In genomic region chr17:87405576-87405975, GRCm38 (mm10) we compare ENCODE assay signal across 14 mouse cellular contexts. TPM values are rescaled to one million over a fixed set of nuclear protein-coding genes. Genes with fewer than 3 reads are reported as not detected.
DNase-seq lines count a peak whose midpoint lies in the region; ATAC-seq and TF ChIP-seq lines count a peak whose summit lies in the region.
"Had no signal": no experiment of that assay in that cellular context is flagged by ENCODE, and none has a peak within 500 bp of the region (broad histone marks: within the 10 kb centered on the region; RNA-seq: fewer than 3 reads in every experiment).

No protein-coding gene starts in this region.

- H3K27ac ChIP-seq in kidney, postnatal 0 days: no peak overlapping the region
- H3K27ac ChIP-seq in kidney, embryonic 15.5 days: no peak overlapping the region
- H3K27ac ChIP-seq in thymus, adult 2 months (ENCODE audit: control insufficient read depth, insufficient read depth, low read length): no peak overlapping the region
- H3K27ac ChIP-seq: hindbrain, embryonic 10.5 days; neural tube, embryonic 13.5 days had no signal

- no peak for TF ChIP-seq POLR2A in thymus, adult 2 months (IDR thresholded peaks at IDR 0.05; ENCODE audit: control insufficient read depth, extremely low read depth, insufficient read depth, low read length, poor library complexity)

- H3K4me1 ChIP-seq in kidney, postnatal 0 days (replicated peaks; ENCODE audit: insufficient read depth, low read length): no peaks in the 10 kb centered on the region
- H3K4me1 ChIP-seq in kidney, embryonic 15.5 days: peaks cover 5% of the 10 kb centered on the region; the same call in 1 of the 2 replicates
- no peaks in the 10 kb centered on the region for H3K4me1 ChIP-seq in thymus, adult 2 months (replicated peaks; ENCODE audit: control insufficient read depth, insufficient read depth, low read length)
- H3K4me1 ChIP-seq: neural tube, embryonic 13.5 days had no signal

- H3K9ac ChIP-seq in kidney, postnatal 0 days (ENCODE audit: low read depth, low read length): no peak overlapping the region
- H3K9ac ChIP-seq in kidney, embryonic 15.5 days: no peak overlapping the region
- H3K9ac ChIP-seq: neural tube, embryonic 13.5 days had no signal

- WGBS in kidney, postnatal 0 days: 51% methylated on average over 11 of the region's 11 CpGs
- WGBS in kidney, embryonic 15.5 days: 50% methylated on average over 11 of the region's 11 CpGs
- WGBS in thymus, adult 2 months: 59% methylated on average over 11 of the region's 11 CpGs

- H3K9me3 ChIP-seq in kidney, postnatal 0 days (replicated peaks; ENCODE audit: low read length): no peaks in the 10 kb centered on the region
- no peaks in the 10 kb centered on the region for H3K9me3 ChIP-seq in kidney, embryonic 15.5 days (replicated peaks)
- H3K9me3 ChIP-seq: hindbrain, embryonic 10.5 days; neural tube, embryonic 13.5 days had no signal

- POLR2A ChIA-PET in Patski (lab: Charles Lee): no interaction called here

- in situ Hi-C loops in Patski (cut with MboI; ENCODE audit: low pct_unique_long_range_greater_than_20kb): no loop called here

- CTCF ChIA-PET in Patski (lab: Charles Lee): no interaction called here

- DNase-seq in kidney, postnatal 0 days (ENCODE audit: low spot score): peak; percentile 28
- DNase-seq in Patski (ENCODE audit: low read depth, low spot score): no peak
- no peak for DNase-seq in layer of hippocampus, adult 18-20 months (ENCODE audit: low spot score in 2 of 2)
- no peak for DNase-seq in thymus, adult 2 months
- DNase-seq in spleen, adult 18-20 months: no peak
- DNase-seq: adrenal gland, adult 8-10 months; cerebellum, postnatal 10 days; kidney, adult 11 months had no signal

- TF ChIP-seq CTCF in kidney, postnatal 0 days (IDR thresholded peaks at IDR 0.05; ENCODE audit: low read depth): no peak
- TF ChIP-seq CTCF in Patski (IDR thresholded peaks at IDR 0.05): no peak
- TF ChIP-seq CTCF in thymus, adult 2 months (IDR thresholded peaks at IDR 0.05; ENCODE audit: borderline replicate concordance, control insufficient read depth, extremely low read depth, insufficient read depth, low read length, poor library complexity): no peak

- no peaks in the 10 kb centered on the region for H3K27me3 ChIP-seq in kidney, postnatal 0 days (ENCODE audit: insufficient read depth, low read length)
- no peaks in the 10 kb centered on the region for H3K27me3 ChIP-seq in kidney, embryonic 15.5 days
- no peaks in the 10 kb centered on the region for H3K27me3 ChIP-seq in Patski
- no peaks in the 10 kb centered on the region for H3K27me3 ChIP-seq in thymus, adult 2 months (ENCODE audit: control insufficient read depth, insufficient read depth, low read length)
- H3K27me3 ChIP-seq: neural tube, embryonic 13.5 days had no signal

- H3K4me2 ChIP-seq in kidney, postnatal 0 days (ENCODE audit: low read length): no peak overlapping the region
- no peak overlapping the region for H3K4me2 ChIP-seq in kidney, embryonic 15.5 days
- H3K4me2 ChIP-seq: neural tube, embryonic 13.5 days had no signal

- H3K4me3 ChIP-seq in kidney, postnatal 0 days (replicated peaks; ENCODE audit: low read depth, low read length): no peak overlapping the region
- no peak overlapping the region for H3K4me3 ChIP-seq in kidney, embryonic 15.5 days (replicated peaks)
- no peak overlapping the region for H3K4me3 ChIP-seq in thymus, adult 2 months (ENCODE audit: control insufficient read depth, insufficient read depth, low read length)
- H3K4me3 ChIP-seq: hindbrain, embryonic 10.5 days; neural tube, embryonic 13.5 days had no signal

- ATAC-seq in kidney, postnatal 0 days (replicated peaks; ENCODE audit: low FRiP score, low read depth): no peak
- ATAC-seq in kidney, embryonic 15.5 days (replicated peaks; ENCODE audit: low FRiP score): no peak
- peak; percentile 73 for ATAC-seq in Patski
- ATAC-seq in granulocyte monocyte progenitor cell, adult 5-6 weeks (replicated peaks; ENCODE audit: poor library complexity, severe bottlenecking): peak; percentile 99
- peak; percentile 99 for ATAC-seq in megakaryocyte, adult 5-6 weeks (ENCODE audit: poor library complexity, severe bottlenecking)

- H3K36me3 ChIP-seq in kidney, postnatal 0 days (ENCODE audit: insufficient read depth, low read length): no peaks in the 10 kb centered on the region
- no peaks in the 10 kb centered on the region for H3K36me3 ChIP-seq in kidney, embryonic 15.5 days
- no peaks in the 10 kb centered on the region for H3K36me3 ChIP-seq in thymus, adult 2 months (ENCODE audit: control insufficient read depth, insufficient read depth, low read length)
- H3K36me3 ChIP-seq: hindbrain, embryonic 10.5 days; neural tube, embryonic 13.5 days had no signal

RNA-seq across cellular contexts. Expression of gene Stpg4, which starts 22.0 kb away (rescaled TPM):
- not detected in 2 replicates for polyA plus RNA-seq in kidney, postnatal 0 days (2015; fragmentation: Nextera tagmentation; extraction: Ambion mirVana)
- polyA plus RNA-seq in kidney, embryonic 15.5 days (2015; fragmentation: Nextera tagmentation; extraction: Ambion mirVana): not detected in 2 replicates
- not detected for polyA plus RNA-seq in Patski (2021)
- not detected in 2 replicates for total RNA-seq in granulocyte monocyte progenitor cell, adult 5-6 weeks (2014; fragmentation: Nextera tagmentation)
- total RNA-seq in granulocyte monocyte progenitor cell, adult 5-6 weeks (2017): not detected in 2 replicates
- not detected in 2 replicates for total RNA-seq in megakaryocyte, adult 5-6 weeks (2015)
- not detected in 2 replicates for total RNA-seq in megakaryocyte, adult 5-6 weeks (2017)
- not detected for total RNA-seq in layer of hippocampus, adult 18-20 months (2021)
- 0.24 TPM in 1 of 2 replicates, not detected in the other for polyA plus RNA-seq in thymus, adult 2 months (2012; rRNA removed)
- total RNA-seq: adrenal gland, adult 8-10 months; gastrocnemius, postnatal 4 days had no signal
- polyA plus RNA-seq: hindbrain, embryonic 10.5 days had no signal

RNA-seq across cellular contexts. Expression of gene Calm2, which starts 41.2 kb away (rescaled TPM):
- polyA plus RNA-seq in kidney, postnatal 0 days (2015; fragmentation: Nextera tagmentation; extraction: Ambion mirVana): 1,007 and 1,080 TPM in 2 replicates
- 1,006 and 1,087 TPM in 2 replicates for polyA plus RNA-seq in kidney, embryonic 15.5 days (2015; fragmentation: Nextera tagmentation; extraction: Ambion mirVana)
- 899 TPM for polyA plus RNA-seq in Patski (2021)
- 410 and 477 TPM in 2 replicates for total RNA-seq in granulocyte monocyte progenitor cell, adult 5-6 weeks (2014; fragmentation: Nextera tagmentation)
- 1,690 and 1,803 TPM in 2 replicates for total RNA-seq in granulocyte monocyte progenitor cell, adult 5-6 weeks (2017)
- 594 and 654 TPM in 2 replicates for total RNA-seq in megakaryocyte, adult 5-6 weeks (2015)
- total RNA-seq in megakaryocyte, adult 5-6 weeks (2017): 1,417 and 1,603 TPM in 2 replicates
- total RNA-seq in layer of hippocampus, adult 18-20 months (2021): 1,000 to 10,000 TPM; 2,186 to 2,300 TPM
- polyA plus RNA-seq in thymus, adult 2 months (2012; rRNA removed): 57.1 and 57.3 TPM in 2 replicates

Comparison
In these comparisons a context has a peak if more than half of its experiments do, and no peak if none do; other contexts are left out.
1. ATAC-seq: peak in Patski (single experiment), granulocyte monocyte progenitor cell, adult 5-6 weeks (single experiment) and megakaryocyte, adult 5-6 weeks (single experiment); none in kidney, postnatal 0 days (single experiment) and kidney, embryonic 15.5 days (single experiment).
2. RNA of gene Calm2, which starts 41.2 kb away (polyA plus RNA-seq): 1,007 to 1,080 TPM in kidney, postnatal 0 days, 1,006 to 1,087 TPM in kidney, embryonic 15.5 days and 899 TPM in Patski (single experiment); 57.1 to 57.3 TPM in thymus, adult 2 months; every median in the first group is over 10 times any median in the second.